Mouse (Mus musculus) hindbrain, postnatal 0 days (tissue): Measurements from ENCODE around the gene Grin2a. TPM values are rescaled to one million over a fixed set of nuclear protein-coding genes. Genes with fewer than 3 reads are reported as not detected.

Experiments used
- ATAC-seq: fragments of 200-750 bp; cut with Nextera tagmentation; 2 replicates; pipeline ENCODE4 v1.8.0; 2017; ENCODE audit warnings: mild to moderate bottlenecking, moderate TSS enrichment, moderate library complexity
- DNase-seq: peaks from one replicate; pipeline ENCODE4 v3.0.0-alpha.2; 2015; ENCODE audit warnings: low spot score
- H3K27ac ChIP-seq: fragments of 300-500 bp; sonication (generic); 2 replicates; pipeline ENCODE4 v1.5.1; 2014; ENCODE audit warnings: mild to moderate bottlenecking
- H3K27me3 ChIP-seq: fragments of 300-500 bp; sonication (generic); 2 replicates; pipeline ENCODE4 v1.6.1; 2014; ENCODE audit warnings: low read length, mixed read lengths; ENCODE audit not compliant: insufficient read depth
- H3K36me3 ChIP-seq: fragments of 300-500 bp; sonication (generic); 2 replicates; pipeline ENCODE4 v1.6.1; 2014; ENCODE audit warnings: low read length, mixed read lengths; ENCODE audit not compliant: insufficient read depth
- H3K4me1 ChIP-seq: fragments of 300-500 bp; sonication (generic); 2 replicates; pipeline ENCODE4 v1.6.1; 2014; ENCODE audit warnings: antibody characterized with exemption, low read length, mixed read lengths; ENCODE audit not compliant: insufficient read depth
- H3K4me2 ChIP-seq: fragments of 300-500 bp; sonication (generic); 2 replicates; pipeline ENCODE4 v1.6.1; 2014; ENCODE audit warnings: low read depth, mild to moderate bottlenecking, low read length, moderate library complexity, mixed read lengths
- H3K4me3 ChIP-seq: fragments of 300-500 bp; sonication (generic); 2 replicates; pipeline ENCODE4 v1.5.1; 2014; ENCODE audit warnings: low read length
- H3K9ac ChIP-seq: fragments of 300-500 bp; sonication (generic); replicated peaks from 2 replicates; pipeline ENCODE4 v1.6.1; 2014; ENCODE audit warnings: mild to moderate bottlenecking, low read length, moderate library complexity, mixed read lengths
- H3K9me3 ChIP-seq: fragments of 300-500 bp; sonication (generic); 2 replicates; pipeline ENCODE4 v1.6.1; 2016; ENCODE audit warnings: low read length, mixed read lengths
- CTCF ChIP-seq: IDR thresholded peaks from 2 replicates; pipeline ENCODE4 v1.5.1; 2016; ENCODE audit warnings: antibody characterized with exemption, control low read depth, low read depth
- WGBS: fragments of 180-500 bp; shearing (Covaris S2); extraction: QIAGEN DNeasy Blood & Tissue Kit; methylation state at CpG from one replicate; pipeline ENCODE4 v1.1.7; 2014; 5-methylcytosine and 5-hydroxymethylcytosine counted together
- polyA plus RNA-seq: library from polyadenylated mRNA; unstranded; fragments of >200 nt; fragmentation: Nextera tagmentation; extraction: Ambion mirVana; gene quantifications from 2 replicates; pipeline ENCODE4 v1.2.1, GENCODE M21; 2015
- total RNA-seq: library from RNA; depleted of rRNA; stranded (reverse); fragments of >200 nt; gene quantifications from 2 replicates; pipeline ENCODE4 v1.2.3, GENCODE M21; 2014

The Grin2a gene
- total and polyA plus RNA-seq, 2 experiments from 2014 or later, result 6.8 to 21.5 TPM

DNA sequence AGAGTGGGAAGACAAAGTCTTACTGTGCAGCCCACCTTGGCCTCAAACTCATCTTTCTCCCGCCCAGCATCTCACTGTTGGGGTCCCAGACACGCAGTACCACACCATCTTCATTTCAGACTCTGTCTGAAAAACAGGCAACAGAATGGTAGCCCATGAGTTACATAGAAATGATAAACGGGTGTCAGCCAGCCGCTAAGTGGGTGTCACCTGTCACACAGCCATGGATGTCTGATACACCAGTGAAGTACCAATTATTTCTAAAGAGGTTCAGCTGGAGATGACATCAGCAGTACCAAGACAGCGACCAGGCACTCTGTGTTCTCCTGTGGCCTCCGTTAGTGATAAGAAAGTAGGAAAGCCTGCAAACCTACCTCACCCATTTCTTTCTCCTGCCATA is 90.9 kb downstream of the Grin2a start:
- no peak for DNase-seq
- Histone ChIP-seq H3K4me3 (no peak overlapping the region), H3K4me1 (no peaks in the 10 kb centered on the region), H3K9ac (no peak overlapping the region), H3K9me3 (no peaks in the 10 kb centered on the region), H3K4me2 (no peak overlapping the region), H3K27me3 (no peaks in the 10 kb centered on the region), H3K27ac (no peak overlapping the region), H3K36me3 (no peaks in the 10 kb centered on the region)
- no peak for TF ChIP-seq CTCF
- 91% methylated on average over 6 of the region's 6 CpGs for WGBS
- no peak for ATAC-seq

DNA sequence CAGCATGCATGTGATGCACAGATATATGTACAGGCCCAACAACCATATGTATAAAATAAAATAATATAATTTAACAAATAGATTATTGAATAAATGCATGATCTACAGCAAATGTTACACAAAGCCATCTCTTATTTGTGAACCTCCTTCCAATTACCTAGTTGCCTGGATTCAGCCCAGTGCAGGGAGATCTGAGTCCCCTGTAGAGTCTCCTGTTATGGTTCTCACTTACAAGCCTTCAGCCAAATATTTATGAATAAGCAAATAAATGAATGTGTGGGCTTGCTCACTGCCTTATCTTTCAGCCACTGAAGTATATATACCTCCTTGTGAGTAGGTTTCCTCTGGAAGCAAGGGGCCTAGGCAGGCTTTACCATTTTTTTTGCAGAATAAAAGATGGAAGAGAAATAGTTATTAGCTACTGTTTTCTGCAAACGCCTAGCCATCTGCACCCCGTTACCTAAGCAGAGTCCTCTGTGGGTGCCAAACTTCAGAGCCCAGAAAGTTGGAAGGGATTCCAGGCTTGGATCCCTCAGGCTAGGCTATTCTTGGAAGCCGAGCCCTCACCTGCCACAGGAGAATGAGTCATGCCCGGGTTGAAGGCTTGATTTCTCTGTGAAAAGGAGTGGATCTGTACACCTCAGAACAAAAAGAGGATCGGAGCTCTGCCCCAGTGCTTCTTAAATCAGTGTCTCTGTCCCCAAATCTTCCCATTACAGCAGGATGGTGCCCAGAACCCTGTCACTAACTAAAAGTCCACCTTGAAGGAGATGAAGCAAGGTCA is 92.5 kb downstream of the Grin2a start:
- DNase-seq, result no peak
- TF ChIP-seq CTCF, result no peak
- no peaks in the 10 kb centered on the region for H3K9me3 ChIP-seq
- 72% methylated on average over 5 of the region's 5 CpGs for WGBS
- no peak overlapping the region for H3K4me2 ChIP-seq
- no peaks in the 10 kb centered on the region for H3K36me3 ChIP-seq
- no peak overlapping the region for H3K27ac ChIP-seq
- H3K4me3 ChIP-seq, result no peak overlapping the region
- H3K27me3 ChIP-seq, result no peaks in the 10 kb centered on the region
- ATAC-seq, result no peak
- no peaks in the 10 kb centered on the region for H3K4me1 ChIP-seq
- H3K9ac ChIP-seq, result no peak overlapping the region

- ATAC-seq (no peak), DNase-seq (no peak)
- no peak overlapping the region for H3K27ac ChIP-seq
- no peaks in the 10 kb centered on the region for H3K36me3 ChIP-seq
- no peaks in the 10 kb centered on the region for H3K4me1 ChIP-seq
- H3K9ac ChIP-seq, result no peak overlapping the region
- H3K27me3 ChIP-seq, result no peaks in the 10 kb centered on the region
- H3K9me3 ChIP-seq, result no peaks in the 10 kb centered on the region
- TF ChIP-seq CTCF, result no peak
- WGBS, result 48% methylated on average over 1 of the region's 1 CpGs
- no peak overlapping the region for H3K4me3 ChIP-seq
- no peak overlapping the region for H3K4me2 ChIP-seq
Measured at GRCm38 (mm10) chr16:9901433-9901832, 93.9 kb downstream of the Grin2a start.

DNA sequence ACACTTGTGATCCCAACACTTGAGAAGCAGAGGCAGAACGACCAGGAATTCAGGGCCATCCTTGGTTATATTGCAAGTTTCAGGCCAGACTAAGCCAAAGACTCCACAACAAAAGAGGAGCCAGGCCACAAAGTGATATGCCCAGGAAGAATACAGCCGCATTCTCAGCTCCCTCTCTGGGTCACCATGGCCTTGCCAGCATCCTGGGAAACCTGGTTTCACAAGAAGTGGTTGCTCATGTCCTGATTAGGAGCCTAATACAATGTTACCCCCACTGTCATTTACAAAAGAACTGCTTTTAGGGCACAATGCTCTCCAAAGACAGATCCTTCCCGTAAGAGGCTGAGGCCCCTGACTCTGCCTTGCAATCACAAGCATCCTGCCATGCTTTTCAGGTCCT is 94.4 kb downstream of the Grin2a start:
- H3K27ac ChIP-seq, result no peak overlapping the region
- H3K36me3 ChIP-seq, result no peaks in the 10 kb centered on the region
- H3K4me3 ChIP-seq, result no peak overlapping the region
- no peak for DNase-seq
- H3K4me1 ChIP-seq, result no peaks in the 10 kb centered on the region
- no peaks in the 10 kb centered on the region for H3K27me3 ChIP-seq
- no peak for ATAC-seq
- no peak overlapping the region for H3K9ac ChIP-seq
- no peak for TF ChIP-seq CTCF
- H3K4me2 ChIP-seq, result no peak overlapping the region
- WGBS, result 71% methylated on average over 3 of the region's 3 CpGs
- H3K9me3 ChIP-seq, result no peaks in the 10 kb centered on the region

- TF ChIP-seq CTCF, result no peak
- Histone ChIP-seq H3K27ac (no peak overlapping the region), H3K4me3 (no peak overlapping the region), H3K9me3 (no peaks in the 10 kb centered on the region), H3K4me2 (no peak overlapping the region), H3K27me3 (no peaks in the 10 kb centered on the region), H3K4me1 (no peaks in the 10 kb centered on the region), H3K36me3 (no peaks in the 10 kb centered on the region), H3K9ac (no peak overlapping the region)
- DNase-seq (no peak), ATAC-seq (no peak)
- WGBS, result 93% methylated on average over 1 of the region's 1 CpGs
Measured at GRCm38 (mm10) chr16:9900196-9900595, 95.2 kb downstream of the Grin2a start.

GRCm38 (mm10) chr16:9899176-9899575 is 96.2 kb downstream of the Grin2a start:
- Histone ChIP-seq H3K9me3 (no peaks in the 10 kb centered on the region), H3K4me1 (no peaks in the 10 kb centered on the region), H3K36me3 (no peaks in the 10 kb centered on the region), H3K27me3 (no peaks in the 10 kb centered on the region), H3K9ac (no peak overlapping the region), H3K4me2 (no peak overlapping the region), H3K4me3 (no peak overlapping the region), H3K27ac (no peak overlapping the region)
- WGBS, result 83% methylated on average over 2 of the region's 2 CpGs
- no peak for TF ChIP-seq CTCF
- ATAC-seq (no peak), DNase-seq (no peak)

DNA sequence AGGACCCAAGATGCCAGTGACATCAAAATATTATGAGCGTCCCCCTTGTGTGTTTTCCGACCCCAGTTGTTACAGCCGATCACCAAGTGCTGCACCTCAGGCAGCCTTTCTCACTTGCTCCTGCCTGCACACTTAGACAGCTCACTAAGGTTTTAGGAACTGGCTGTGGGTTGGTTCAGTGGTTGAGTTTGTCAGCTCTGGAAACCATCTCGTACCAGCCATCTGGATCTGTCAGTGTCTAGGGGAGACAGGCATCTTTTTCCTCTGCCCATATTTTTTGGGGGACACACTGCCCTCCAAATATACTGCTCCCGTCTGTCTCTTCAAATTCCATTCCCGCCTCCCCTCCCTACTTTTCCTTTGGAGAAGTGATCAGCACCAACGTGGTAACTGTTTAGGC is 99.8 kb downstream of the Grin2a start:
- Histone ChIP-seq H3K27me3 (no peaks in the 10 kb centered on the region), H3K9me3 (no peaks in the 10 kb centered on the region), H3K27ac (no peak overlapping the region), H3K4me1 (no peaks in the 10 kb centered on the region), H3K36me3 (no peaks in the 10 kb centered on the region), H3K4me3 (no peak overlapping the region), H3K4me2 (no peak overlapping the region), H3K9ac (no peak overlapping the region)
- ATAC-seq, result no peak
- 88% methylated on average over 7 of the region's 7 CpGs for WGBS
- TF ChIP-seq CTCF, result no peak
- no peak for DNase-seq
